8 mouse cellular contexts compared by ENCODE assay signal in genomic region chr2:154551476-154551875, GRCm38 (mm10). TPM values are rescaled to one million over a fixed set of nuclear protein-coding genes. Genes with fewer than 3 reads are reported as not detected.
A peak's percentile ranks its signal among the peaks of the same experiment; 100 is the strongest.
DNase-seq lines count a peak whose midpoint lies in the region; ATAC-seq and TF ChIP-seq lines count a peak whose summit lies in the region.

TSS of gene Actl10 (plus strand) at chr2:154551776.

- H3K36me3 ChIP-seq in heart, embryonic 11.5 days (ENCODE audit: control insufficient read depth, insufficient read depth, low read length): no peaks in the 10 kb centered on the region
- H3K36me3 ChIP-seq in ES-Bruce4 (ENCODE audit: control insufficient read depth, insufficient read depth, low read length, poor library complexity, severe bottlenecking): no peaks in the 10 kb centered on the region
- no peaks in the 10 kb centered on the region for H3K36me3 ChIP-seq in forebrain, embryonic 16.5 days (ENCODE audit: control insufficient read depth, insufficient read depth)
- no peaks in the 10 kb centered on the region for H3K36me3 ChIP-seq in liver, embryonic 15.5 days (replicated peaks)

- no peak for TF ChIP-seq CTCF in ES-Bruce4 (IDR thresholded peaks at IDR 0.05; ENCODE audit: low read depth, low read length)

- WGBS in heart, embryonic 11.5 days (ENCODE audit: insufficient replicate concordance): 80% methylated on average over 4 of the region's 4 CpGs
- WGBS in forebrain, embryonic 16.5 days: 82% methylated on average over 4 of the region's 4 CpGs
- WGBS in liver, embryonic 15.5 days (ENCODE audit: insufficient replicate concordance): 71% methylated on average over 4 of the region's 4 CpGs

- H3K4me2 ChIP-seq in heart, embryonic 11.5 days: peak within 1 kb of the TSS; percentile 60
- H3K4me2 ChIP-seq in forebrain, embryonic 16.5 days (ENCODE audit: low read length): peak within 1 kb of the TSS; percentile 22
- H3K4me2 ChIP-seq in liver, embryonic 15.5 days: peak within 1 kb of the TSS; percentile 62

- peaks cover 28% of the 10 kb centered on the region for H3K27me3 ChIP-seq in heart, embryonic 11.5 days (ENCODE audit: control insufficient read depth, insufficient read depth, low read length)
- peaks cover 2% of the 10 kb centered on the region; the same call in 1 of the 2 replicates for H3K27me3 ChIP-seq in ES-Bruce4 (ENCODE audit: control insufficient read depth, insufficient read depth, low read length, poor library complexity, severe bottlenecking)
- no peaks in the 10 kb centered on the region; the same call in 1 of the 2 replicates for H3K27me3 ChIP-seq in forebrain, embryonic 16.5 days (replicated peaks; ENCODE audit: control insufficient read depth, insufficient read depth, low read length)
- peaks cover 47% of the 10 kb centered on the region for H3K27me3 ChIP-seq in liver, embryonic 15.5 days

- no peak within 1 kb of the TSS for H3K27ac ChIP-seq in heart, embryonic 11.5 days (ENCODE audit: low read depth, low read length)
- H3K27ac ChIP-seq in ES-Bruce4 (ENCODE audit: insufficient read depth, low read length): no peak within 1 kb of the TSS
- peak within 1 kb of the TSS; percentile 54 for H3K27ac ChIP-seq in forebrain, embryonic 16.5 days (ENCODE audit: low read length)
- H3K27ac ChIP-seq in liver, embryonic 15.5 days (replicated peaks): no peak within 1 kb of the TSS

- H3K4me3 ChIP-seq in heart, embryonic 11.5 days (ENCODE audit: low read depth, low read length): peak within 1 kb of the TSS; percentile 20
- H3K4me3 ChIP-seq in ES-Bruce4 (ENCODE audit: low read depth, low read length): peak within 1 kb of the TSS; percentile 59
- no peak within 1 kb of the TSS for H3K4me3 ChIP-seq in forebrain, embryonic 16.5 days (replicated peaks; ENCODE audit: low read length)
- H3K4me3 ChIP-seq in liver, embryonic 15.5 days (replicated peaks): peak within 1 kb of the TSS; percentile 36

- intact Hi-C loops in heart, postnatal 14 days (cut with DNase I): no loop called here

- no peaks in the 10 kb centered on the region for H3K9me3 ChIP-seq in heart, embryonic 11.5 days (replicated peaks; ENCODE audit: control insufficient read depth, low read length)
- H3K9me3 ChIP-seq in ES-Bruce4 (replicated peaks; ENCODE audit: control insufficient read depth, insufficient read depth, low read length, poor library complexity, severe bottlenecking): no peaks in the 10 kb centered on the region
- no peaks in the 10 kb centered on the region for H3K9me3 ChIP-seq in forebrain, embryonic 16.5 days (ENCODE audit: control insufficient read depth, low read length)
- H3K9me3 ChIP-seq in liver, embryonic 15.5 days (replicated peaks): no peaks in the 10 kb centered on the region

- ATAC-seq in heart, embryonic 11.5 days (replicated peaks; ENCODE audit: insufficient number of reproducible peaks, low FRiP score, low TSS enrichment): no peak
- no peak for ATAC-seq in forebrain, embryonic 16.5 days
- no peak for ATAC-seq in liver, embryonic 15.5 days (ENCODE audit: insufficient read depth)
- no peak for ATAC-seq in monocyte, adult 5-6 weeks (replicated peaks; ENCODE audit: insufficient number of reproducible peaks, low FRiP score, low TSS enrichment, poor library complexity, severe bottlenecking)

- TF ChIP-seq EP300 in ES-Bruce4 (IDR thresholded peaks at IDR 0.05; ENCODE audit: insufficient read depth, low read depth, low read length): no peak

- DNase-seq in heart, postnatal 14 days: no peak
- no peak for DNase-seq in embryo, embryonic 10 days (ENCODE audit: low spot score)
- DNase-seq in layer of hippocampus, postnatal 14 days (ENCODE audit: low spot score in 2 of 2): no peak

- no peak within 1 kb of the TSS for H3K9ac ChIP-seq in heart, embryonic 11.5 days (ENCODE audit: low read depth, low read length)
- H3K9ac ChIP-seq in ES-Bruce4 (ENCODE audit: low read depth, poor library complexity, severe bottlenecking): no peak within 1 kb of the TSS
- H3K9ac ChIP-seq in forebrain, embryonic 16.5 days (replicated peaks; ENCODE audit: low read depth, low read length): peak within 1 kb of the TSS; percentile 10; the same call in 1 of the 2 replicates
- no peak within 1 kb of the TSS for H3K9ac ChIP-seq in liver, embryonic 15.5 days

- peaks cover 12% of the 10 kb centered on the region; the same call in 1 of the 2 replicates for H3K4me1 ChIP-seq in heart, embryonic 11.5 days (ENCODE audit: control insufficient read depth, insufficient read depth, low read length)
- peaks cover 2% of the 10 kb centered on the region for H3K4me1 ChIP-seq in ES-Bruce4 (ENCODE audit: control insufficient read depth, insufficient read depth, low read length)
- H3K4me1 ChIP-seq in forebrain, embryonic 16.5 days (replicated peaks; ENCODE audit: control insufficient read depth, insufficient read depth, low read length): peaks cover 31% of the 10 kb centered on the region
- peaks cover 30% of the 10 kb centered on the region for H3K4me1 ChIP-seq in liver, embryonic 15.5 days (replicated peaks)

- TF ChIP-seq POLR2A in ES-Bruce4 (IDR thresholded peaks at IDR 0.05; ENCODE audit: insufficient read depth, low read length): no peak

RNA-seq across cellular contexts. Expression of gene Actl10, which starts in this region (rescaled TPM):
- polyA plus RNA-seq in heart, embryonic 11.5 days (2014; fragmentation: Nextera tagmentation; extraction: Ambion mirVana): not detected in 2 replicates
- not detected for total RNA-seq in heart, postnatal 14 days (2021)
- polyA plus RNA-seq in ES-Bruce4 (2011; ENCODE audit: insufficient read depth, insufficient read length, low read depth, missing spikeins): not detected in 2 replicates
- 0.37 and 0.86 TPM in 2 replicates for polyA plus RNA-seq in forebrain, embryonic 16.5 days (2015; fragmentation: Nextera tagmentation; extraction: Ambion mirVana)
- 0.07 TPM in 1 of 2 replicates, not detected in the other for polyA plus RNA-seq in liver, embryonic 15.5 days (2015; fragmentation: Nextera tagmentation; extraction: Ambion mirVana)
- total RNA-seq in monocyte, adult 5-6 weeks (2017): not detected in 3 replicates
- not detected for total RNA-seq in layer of hippocampus, postnatal 14 days (2021)
